Mouse (Mus musculus) urinary bladder, postnatal 25 days (tissue): ENCODE measurements at regions not wholly inside any gene's neighbourhood (a gene's known extent, or its start where the extent isn't known, plus 50 kb on each side); places are given as distances from the start of the nearest gene placed in this dataset.

Source experiments
- DNase-seq: peaks from one replicate; pipeline ENCODE4 v3.0.0; 2022; ENCODE audit warnings: low spot score

- no peak for DNase-seq
Measured at GRCm38 (mm10) chr10:9569277-9569676, 105.7 kb downstream of the Samd5 start.

- DNase-seq = no peak
Measured at GRCm38 (mm10) chr10:9557517-9558065, 117.4 kb downstream of the Samd5 start.

GRCm38 (mm10) chr10:9557092-9557491, 117.9 kb downstream of the Samd5 start:
- DNase-seq = no peak

GRCm38 (mm10) chr10:9553946-9554345, 121.1 kb downstream of the Samd5 start:
- no peak for DNase-seq

- no peak for DNase-seq
Measured at GRCm38 (mm10) chr10:9549913-9550709, 124.9 kb downstream of the Samd5 start.

- DNase-seq = no peak
Measured at GRCm38 (mm10) chr10:9545807-9546206, 129.2 kb downstream of the Samd5 start.

GRCm38 (mm10) chr10:9544041-9544786, 130.8 kb downstream of the Samd5 start:
- DNase-seq = no peak

GRCm38 (mm10) chr10:9541579-9541978, 133.4 kb downstream of the Samd5 start:
- DNase-seq = no peak

- DNase-seq = no peak
Measured at GRCm38 (mm10) chr10:9537686-9538085, 137.3 kb downstream of the Samd5 start.

GRCm38 (mm10) chr10:9534552-9534951, 140.5 kb downstream of the Samd5 start:
- no peak for DNase-seq

- no peak for DNase-seq
Measured at GRCm38 (mm10) chr10:9533283-9533682, 141.7 kb downstream of the Samd5 start.

- DNase-seq = no peak
Measured at GRCm38 (mm10) chr10:9531931-9532330, 143.1 kb downstream of the Samd5 start.

GRCm38 (mm10) chr10:9529408-9529807, 145.6 kb downstream of the Samd5 start:
- no peak for DNase-seq

- DNase-seq = no peak
Measured at GRCm38 (mm10) chr10:9528066-9528465, 146.9 kb downstream of the Samd5 start.

GRCm38 (mm10) chr10:9509764-9510390, 165.1 kb downstream of the Samd5 start:
- DNase-seq = no peak

GRCm38 (mm10) chr10:9509092-9509671, 165.8 kb downstream of the Samd5 start:
- DNase-seq = no peak

GRCm38 (mm10) chr10:9503569-9504493, 171.2 kb downstream of the Samd5 start:
- no peak for DNase-seq

GRCm38 (mm10) chr10:9498550-9498949, 176.5 kb downstream of the Samd5 start:
- no peak for DNase-seq

GRCm38 (mm10) chr10:9497021-9497420, 178.0 kb downstream of the Samd5 start:
- no peak for DNase-seq

- no peak for DNase-seq
Measured at GRCm38 (mm10) chr10:9495143-9495651, 179.8 kb downstream of the Samd5 start.

- DNase-seq = no peak
Measured at GRCm38 (mm10) chr10:9490416-9490815, 184.6 kb downstream of the Samd5 start.
